Mouse (Mus musculus): Measurements from ENCODE around the gene Scamp1. TPM values are rescaled to one million over a fixed set of nuclear protein-coding genes. Genes with fewer than 3 reads are reported as not detected.

The Scamp1 gene
- polyA plus RNA-seq, 2 experiments, result 4.2 to 5.0 TPM

DNA sequence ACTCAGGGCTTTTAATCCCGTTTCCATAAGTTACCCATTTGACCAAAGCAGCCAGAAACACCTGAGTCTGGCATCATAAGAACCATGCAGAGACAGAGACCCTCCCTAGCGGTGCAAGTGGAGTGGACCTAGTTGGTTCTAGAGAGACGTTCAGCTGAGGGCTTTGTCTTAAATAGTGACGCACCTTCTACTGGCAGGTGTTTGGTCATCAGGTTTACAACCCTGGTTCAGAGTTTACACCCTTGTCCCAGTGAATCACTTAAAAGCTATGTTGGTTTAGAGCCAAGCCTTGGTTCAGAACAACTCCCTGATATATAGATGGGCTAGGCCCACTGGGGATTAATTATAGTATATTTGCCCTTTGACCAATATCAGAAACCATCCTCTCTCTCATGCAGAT is 92.4 kb downstream of the Scamp1 start:
- TF ChIP-seq EP300 (IDR thresholded peaks at IDR 0.05; ENCODE audit: low read depth), result no peak
- TF ChIP-seq CTCF (IDR thresholded peaks at IDR 0.05; ENCODE audit: low read depth), result no peak

DNA sequence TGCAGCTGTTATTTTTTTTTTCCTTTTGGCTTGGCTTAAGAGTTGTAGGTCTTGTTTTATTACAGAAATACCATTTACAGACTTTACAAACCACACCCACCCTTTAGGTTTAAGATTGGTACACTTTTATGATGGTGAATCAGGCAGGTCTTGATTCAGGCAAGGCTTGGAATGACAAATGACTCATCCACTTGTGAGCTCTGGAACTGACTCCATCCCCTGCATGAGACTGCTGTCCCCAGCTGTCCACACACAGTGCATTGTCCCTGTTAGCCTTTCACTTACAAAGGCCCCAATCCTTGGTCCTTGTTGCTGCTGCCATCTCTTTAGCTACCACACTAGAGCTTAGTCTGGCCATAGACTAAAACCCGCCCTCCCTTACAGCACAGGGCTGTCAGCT is 95.3 kb downstream of the Scamp1 start:
- TF ChIP-seq EP300 (IDR thresholded peaks at IDR 0.05; ENCODE audit: low read depth) (no peak), CTCF (IDR thresholded peaks at IDR 0.05; ENCODE audit: low read depth) (no peak)
- Histone ChIP-seq H3K4me2 (ENCODE audit: low read depth) (no peak overlapping the region), H3K9me3 (ENCODE audit: control insufficient read depth, low read length) (no peaks in the 10 kb centered on the region), H3K9ac (replicated peaks) (no peak overlapping the region), H3K27me3 (ENCODE audit: control insufficient read depth, insufficient read depth, low read length) (no peaks in the 10 kb centered on the region), H3K27ac (no peak overlapping the region), H3K36me3 (replicated peaks; ENCODE audit: control insufficient read depth, insufficient read depth, low read depth) (no peaks in the 10 kb centered on the region), H3K4me3 (ENCODE audit: insufficient read depth in 1 of 2, low read depth in 2 of 2, low read length in 2 of 2) (no peak overlapping the region), H3K4me1 (replicated peaks; ENCODE audit: control insufficient read depth in 2 of 2, insufficient read depth in 2 of 2, low read length in 1 of 2) (no peaks in the 10 kb centered on the region)
- no peak for ATAC-seq (ENCODE audit: insufficient read depth)
- WGBS (ENCODE audit: insufficient replicate concordance), result 62% methylated on average over 1 of the region's 1 CpGs
- DNase-seq (ENCODE audit: low read depth in 3 of 3, low spot score in 3 of 3), result no peak

More for the DNA sequence above, 92.4 kb downstream of the Scamp1 start:
- Histone ChIP-seq H3K4me3 (ENCODE audit: insufficient read depth in 1 of 2, low read depth in 2 of 2, low read length in 2 of 2) (no peak overlapping the region), H3K27ac (no peak overlapping the region), H3K9ac (replicated peaks) (no peak overlapping the region), H3K9me3 (ENCODE audit: control insufficient read depth, low read length) (no peaks in the 10 kb centered on the region), H3K36me3 (replicated peaks; ENCODE audit: control insufficient read depth, insufficient read depth, low read depth) (no peaks in the 10 kb centered on the region), H3K27me3 (ENCODE audit: control insufficient read depth, insufficient read depth, low read length) (no peaks in the 10 kb centered on the region), H3K4me1 (replicated peaks; ENCODE audit: control insufficient read depth in 2 of 2, insufficient read depth in 2 of 2, low read length in 1 of 2) (no peaks in the 10 kb centered on the region), H3K4me2 (ENCODE audit: low read depth) (no peak overlapping the region)
- ATAC-seq (ENCODE audit: insufficient read depth) (no peak), DNase-seq (ENCODE audit: low read depth in 3 of 3, low spot score in 3 of 3) (no peak)
- WGBS (ENCODE audit: insufficient replicate concordance), result 79% methylated on average over 4 of the region's 4 CpGs

GRCm38 (mm10) chr13:94188200-94189086 is 97.2 kb downstream of the Scamp1 start:
- Histone ChIP-seq H3K36me3 (replicated peaks; ENCODE audit: control insufficient read depth, insufficient read depth, low read depth) (no peaks in the 10 kb centered on the region), H3K27me3 (ENCODE audit: control insufficient read depth, insufficient read depth, low read length) (no peaks in the 10 kb centered on the region), H3K4me2 (ENCODE audit: low read depth) (no peak overlapping the region), H3K4me1 (replicated peaks; ENCODE audit: control insufficient read depth in 2 of 2, insufficient read depth in 2 of 2, low read length in 1 of 2) (no peaks in the 10 kb centered on the region), H3K9me3 (ENCODE audit: control insufficient read depth, low read length) (no peaks in the 10 kb centered on the region), H3K9ac (replicated peaks) (no peak overlapping the region), H3K4me3 (ENCODE audit: insufficient read depth in 1 of 2, low read depth in 2 of 2, low read length in 2 of 2) (no peak overlapping the region), H3K27ac (no peak overlapping the region)
- 61% methylated on average over 10 of the region's 10 CpGs for WGBS (ENCODE audit: insufficient replicate concordance)
- no peak for ATAC-seq (ENCODE audit: insufficient read depth)
- TF ChIP-seq EP300 (IDR thresholded peaks at IDR 0.05; ENCODE audit: low read depth) (no peak), CTCF (IDR thresholded peaks at IDR 0.05; ENCODE audit: low read depth) (no peak)
- no peak for DNase-seq (ENCODE audit: low read depth in 3 of 3, low spot score in 3 of 3)

DNA sequence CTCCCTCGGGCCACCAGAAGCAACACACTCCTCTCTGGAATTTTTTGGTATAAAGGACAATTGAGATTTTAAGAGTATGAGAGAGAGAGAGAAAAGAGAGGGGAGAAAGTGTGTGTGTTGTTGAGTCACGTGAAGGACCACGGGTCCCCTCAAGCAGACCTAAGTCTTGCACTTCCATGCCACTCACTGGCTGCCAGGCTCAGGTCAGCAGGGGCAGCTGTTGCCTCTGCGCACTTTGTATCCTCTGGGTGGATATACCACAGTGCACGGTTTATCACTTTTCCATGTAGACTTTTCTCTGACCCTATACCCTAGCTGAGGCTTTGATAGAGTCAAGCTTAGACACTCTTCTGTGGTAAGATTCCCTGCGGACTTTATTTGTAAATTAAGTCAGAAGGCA is 100.0 kb downstream of the Scamp1 start:
- no peak for ATAC-seq (ENCODE audit: insufficient read depth)
- Histone ChIP-seq H3K4me3 (ENCODE audit: insufficient read depth in 1 of 2, low read depth in 2 of 2, low read length in 2 of 2) (no peak overlapping the region), H3K27me3 (ENCODE audit: control insufficient read depth, insufficient read depth, low read length) (no peaks in the 10 kb centered on the region), H3K9me3 (ENCODE audit: control insufficient read depth, low read length) (no peaks in the 10 kb centered on the region), H3K4me1 (replicated peaks; ENCODE audit: control insufficient read depth in 2 of 2, insufficient read depth in 2 of 2, low read length in 1 of 2) (0 out of 4 replicates have a peak, but pooled peaks cover 0 to 1% of the 10 kb centered on the region in 2 experiments), H3K9ac (replicated peaks) (no peak overlapping the region), H3K27ac (no peak overlapping the region), H3K4me2 (ENCODE audit: low read depth) (no peak overlapping the region), H3K36me3 (replicated peaks; ENCODE audit: control insufficient read depth, insufficient read depth, low read depth) (no peaks in the 10 kb centered on the region)
- TF ChIP-seq CTCF (IDR thresholded peaks at IDR 0.05; ENCODE audit: low read depth), result no peak
- no peak for TF ChIP-seq EP300 (IDR thresholded peaks at IDR 0.05; ENCODE audit: low read depth)
- 74% methylated on average over 5 of the region's 6 CpGs for WGBS (ENCODE audit: insufficient replicate concordance)
- DNase-seq (ENCODE audit: low read depth in 3 of 3, low spot score in 3 of 3), result no peak

- Histone ChIP-seq H3K27ac (no peak overlapping the region), H3K9ac (replicated peaks) (no peak overlapping the region), H3K27me3 (ENCODE audit: control insufficient read depth, insufficient read depth, low read length) (no peaks in the 10 kb centered on the region), H3K36me3 (replicated peaks; ENCODE audit: control insufficient read depth, insufficient read depth, low read depth) (no peaks in the 10 kb centered on the region), H3K9me3 (ENCODE audit: control insufficient read depth, low read length) (no peaks in the 10 kb centered on the region), H3K4me2 (ENCODE audit: low read depth) (no peak overlapping the region), H3K4me3 (ENCODE audit: insufficient read depth in 1 of 2, low read depth in 2 of 2, low read length in 2 of 2) (no peak overlapping the region), H3K4me1 (replicated peaks; ENCODE audit: control insufficient read depth in 2 of 2, insufficient read depth in 2 of 2, low read length in 1 of 2) (0 out of 4 replicates have a peak, but pooled peaks cover 0 to 3% of the 10 kb centered on the region in 2 experiments)
- no peak for ATAC-seq (ENCODE audit: insufficient read depth)
- WGBS (ENCODE audit: insufficient replicate concordance), result 66% methylated on average over 10 of the region's 10 CpGs
- no peak for DNase-seq (ENCODE audit: low read depth in 3 of 3, low spot score in 3 of 3)
- TF ChIP-seq EP300 (IDR thresholded peaks at IDR 0.05; ENCODE audit: low read depth) (no peak), CTCF (IDR thresholded peaks at IDR 0.05; ENCODE audit: low read depth) (no peak)
Measured at GRCm38 (mm10) chr13:94184726-94185456, 100.8 kb downstream of the Scamp1 start.
